Mouse (Mus musculus) heart, postnatal 14 days (tissue): ENCODE measurements around the gene Padi4. TPM values are rescaled to one million over a fixed set of nuclear protein-coding genes. Genes with fewer than 3 reads are reported as not detected.
A peak's percentile ranks its signal among the peaks of the same experiment; 100 is the strongest.

ENCODE experiments used
- DNase-seq, 2 experiments: peaks; one replicate each; pipeline ENCODE4 v3.0.0; 2021 to 2022
- intact Hi-C: fragments of 180-260 bp; cut with DNase I; formaldehyde crosslinking; loops from one replicate; pipeline ENCODE4 v1.15.1; 2025
- total RNA-seq, 2 experiments: library from RNA; stranded (reverse); gene quantifications; 2 replicates each; pipeline ENCODE4 v1.2.3; 2021

Padi4 gene
- total RNA-seq, 2 experiments from 2014 or later: 0.74 to 0.78 TPM

GRCm38 (mm10) chr4:140789983-140790382, 15.9 kb upstream of the Padi4 start:
- no peak for DNase-seq
- intact Hi-C loops: loop anchor here (1.0 to 5.0 kb wide), 3 partner anchors 112 to 242 kb away; no protein-coding TSS in a partner anchor

- intact Hi-C loops: loop anchor here (1.0 to 5.0 kb wide), 2 partner anchors 113 to 243 kb away; no protein-coding TSS in a partner anchor
- peak; percentile 70 to 84 for DNase-seq
These were observed 14.9 kb upstream of the Padi4 start for GRCm38 (mm10) chr4:140788983-140789382.

- intact Hi-C loops: loop anchor here (5.0 kb wide), 1 partner anchor 244 kb away; no protein-coding TSS in a partner anchor
- no peak for DNase-seq
These were observed 14.2 kb upstream of the Padi4 start for GRCm38 (mm10) chr4:140788264-140788663.

GRCm38 (mm10) chr4:140787414-140787813, 13.4 kb upstream of the Padi4 start:
- peak; percentile 36 to 53 for DNase-seq
- intact Hi-C loops: loop anchor here (5.0 kb wide), 1 partner anchor 245 kb away; no protein-coding TSS in a partner anchor

GRCm38 (mm10) chr4:140785217-140785616, 11.2 kb upstream of the Padi4 start:
- no peak for DNase-seq
- intact Hi-C loops: loop anchor here (5.0 kb wide), 1 partner anchor 247 kb away; no protein-coding TSS in a partner anchor

- intact Hi-C loops: no loop called here
- DNase-seq: no peak
These were observed 10.4 kb upstream of the Padi4 start for GRCm38 (mm10) chr4:140784292-140784945.

- no peak for DNase-seq
- intact Hi-C loops: no loop called here
These were observed 8.8 kb upstream of the Padi4 start for GRCm38 (mm10) chr4:140782821-140783220.

- intact Hi-C loops: no loop called here
- no peak for DNase-seq
These were observed 6.5 kb upstream of the Padi4 start for GRCm38 (mm10) chr4:140780507-140780906.

GRCm38 (mm10) chr4:140779803-140780397, 5.9 kb upstream of the Padi4 start:
- intact Hi-C loops: no loop called here
- DNase-seq: peak; percentile 11 to 21

GRCm38 (mm10) chr4:140776623-140777022, 2.6 kb upstream of the Padi4 start:
- DNase-seq: no peak
- intact Hi-C loops: no loop called here

GRCm38 (mm10) chr4:140775876-140776275, 1.8 kb upstream of the Padi4 start:
- no peak for DNase-seq

GRCm38 (mm10) chr4:140774893-140775292, 857 bp upstream of the Padi4 start:
- intact Hi-C loops: no loop called here

More at GRCm38 (mm10) chr4:140775876-140776275, 1.8 kb upstream of the Padi4 start:
- intact Hi-C loops: no loop called here

GRCm38 (mm10) chr4:140771091-140771490, 2.9 kb downstream of the Padi4 start:
- DNase-seq: no peak
- intact Hi-C loops: no loop called here

More at GRCm38 (mm10) chr4:140774893-140775292, 857 bp upstream of the Padi4 start:
- no peak for DNase-seq

- peak; percentile 53 to 68 for DNase-seq
- intact Hi-C loops: no loop called here
These were observed 3.6 kb downstream of the Padi4 start for GRCm38 (mm10) chr4:140770433-140770832.

- no peak for DNase-seq
These were observed 5.1 kb downstream of the Padi4 start for GRCm38 (mm10) chr4:140768973-140769372.

GRCm38 (mm10) chr4:140765936-140766335, 8.1 kb downstream of the Padi4 start:
- intact Hi-C loops: no loop called here
- no peak for DNase-seq

More at GRCm38 (mm10) chr4:140768973-140769372, 5.1 kb downstream of the Padi4 start:
- intact Hi-C loops: no loop called here

GRCm38 (mm10) chr4:140763158-140763557, 10.9 kb downstream of the Padi4 start:
- DNase-seq: peak; percentile 55 to 68

GRCm38 (mm10) chr4:140761601-140762000, 12.4 kb downstream of the Padi4 start:
- intact Hi-C loops: loop anchor here (5.0 kb wide), 1 partner anchor 196 kb away; no protein-coding TSS in a partner anchor
- DNase-seq: no peak

More at GRCm38 (mm10) chr4:140763158-140763557, 10.9 kb downstream of the Padi4 start:
- intact Hi-C loops: loop anchor here (1.0 to 5.0 kb wide), 2 partner anchors 139 to 194 kb away; no protein-coding TSS in a partner anchor

GRCm38 (mm10) chr4:140755811-140756210, 18.2 kb downstream of the Padi4 start:
- intact Hi-C loops: no loop called here
- DNase-seq: no peak

GRCm38 (mm10) chr4:140753366-140753765, 20.7 kb downstream of the Padi4 start:
- intact Hi-C loops: no loop called here
- DNase-seq: no peak

- DNase-seq: no peak
- intact Hi-C loops: no loop called here
These were observed 23.7 kb downstream of the Padi4 start for GRCm38 (mm10) chr4:140750328-140750727.
